Mouse (Mus musculus): ENCODE data around the gene Uaca. TPM values are rescaled to one million over a fixed set of nuclear protein-coding genes. Genes with fewer than 3 reads are reported as not detected.

Gene Uaca
- total and polyA plus RNA-seq, 3 experiments = 10.6 to 53.5 (median 42.7) TPM

GRCm38 (mm10) chr9:60782057-60782789 is 12.1 kb upstream of the Uaca start:
- no peaks in the 10 kb centered on the region for H3K79me2 ChIP-seq (replicated peaks; ENCODE audit: control insufficient read depth, insufficient read depth, low read length)
- no peaks in the 10 kb centered on the region for H3K36me3 ChIP-seq (ENCODE audit: control insufficient read depth, insufficient read depth, low read length)
- no peak overlapping the region for H3K27ac ChIP-seq
- H3K4me1 ChIP-seq (ENCODE audit: control insufficient read depth, insufficient read depth, low read length) = no peaks in the 10 kb centered on the region
- DNase-seq = no peak
- H3K4me3 ChIP-seq = no peak overlapping the region
- no peaks in the 10 kb centered on the region for H3K27me3 ChIP-seq (ENCODE audit: control insufficient read depth, insufficient read depth, low read length)
- 76% methylated on average over 9 of the region's 9 CpGs for WGBS
- intact Hi-C loops (cut with DNase I) = no loop called here
- H3K9ac ChIP-seq (ENCODE audit: low read depth, low read length) = no peak overlapping the region
- no peak for TF ChIP-seq POLR2A (IDR thresholded peaks at IDR 0.05; ENCODE audit: insufficient read depth, low read depth, low read length)
- TF ChIP-seq EP300 (IDR thresholded peaks at IDR 0.05; ENCODE audit: insufficient read depth, low read depth, low read length) = no peak
- TF ChIP-seq CTCF (IDR thresholded peaks at IDR 0.05) = no peak

DNA sequence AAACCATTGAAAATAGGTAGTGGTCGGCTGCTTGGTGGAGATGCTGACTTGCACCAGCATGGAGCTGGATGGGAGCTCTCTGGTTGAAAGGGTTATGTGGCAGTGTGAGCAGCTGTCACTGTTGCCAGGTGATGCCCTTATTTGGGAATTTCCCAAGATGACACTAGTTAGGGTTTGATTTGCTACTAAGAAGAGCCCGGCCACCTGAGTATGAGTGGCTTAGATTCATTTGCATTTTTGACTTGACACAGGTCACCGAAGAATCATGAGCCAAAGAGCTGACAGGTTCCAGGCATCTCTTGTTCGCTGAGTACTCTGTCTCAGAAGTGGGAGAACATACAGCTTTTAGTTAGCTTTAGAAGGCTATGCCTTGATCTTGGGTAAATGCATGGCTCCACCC is 9.3 kb upstream of the Uaca start:
- intact Hi-C loops (cut with DNase I) = no loop called here
- Histone ChIP-seq H3K27ac (no peak overlapping the region), H3K9ac (ENCODE audit: low read depth, low read length) (no peak overlapping the region), H3K4me3 (no peak overlapping the region), H3K4me1 (ENCODE audit: control insufficient read depth, insufficient read depth, low read length) (no peaks in the 10 kb centered on the region), H3K79me2 (replicated peaks; ENCODE audit: control insufficient read depth, insufficient read depth, low read length) (no peaks in the 10 kb centered on the region), H3K27me3 (ENCODE audit: control insufficient read depth, insufficient read depth, low read length) (no peaks in the 10 kb centered on the region), H3K36me3 (ENCODE audit: control insufficient read depth, insufficient read depth, low read length) (no peaks in the 10 kb centered on the region)
- DNase-seq = no peak
- no peak for TF ChIP-seq CTCF (IDR thresholded peaks at IDR 0.05)
- TF ChIP-seq EP300 (IDR thresholded peaks at IDR 0.05; ENCODE audit: insufficient read depth, low read depth, low read length) = no peak
- TF ChIP-seq POLR2A (IDR thresholded peaks at IDR 0.05; ENCODE audit: insufficient read depth, low read depth, low read length) = no peak
- 76% methylated on average over 4 of the region's 4 CpGs for WGBS

- intact Hi-C loops (cut with DNase I) = no loop called here
- no peak for TF ChIP-seq POLR2A (IDR thresholded peaks at IDR 0.05; ENCODE audit: insufficient read depth, low read depth, low read length)
- no peak for TF ChIP-seq CTCF (IDR thresholded peaks at IDR 0.05)
- TF ChIP-seq EP300 (IDR thresholded peaks at IDR 0.05; ENCODE audit: insufficient read depth, low read depth, low read length) = no peak
- 22% methylated on average over 2 of the region's 2 CpGs for WGBS
- DNase-seq = no peak
- H3K4me3 ChIP-seq = no peak overlapping the region
- H3K4me1 ChIP-seq (ENCODE audit: control insufficient read depth, insufficient read depth, low read length) = no peaks in the 10 kb centered on the region
- no peaks in the 10 kb centered on the region for H3K79me2 ChIP-seq (replicated peaks; ENCODE audit: control insufficient read depth, insufficient read depth, low read length)
- H3K36me3 ChIP-seq (ENCODE audit: control insufficient read depth, insufficient read depth, low read length) = no peaks in the 10 kb centered on the region
- no peak overlapping the region for H3K9ac ChIP-seq (ENCODE audit: low read depth, low read length)
- H3K27me3 ChIP-seq (ENCODE audit: control insufficient read depth, insufficient read depth, low read length) = no peaks in the 10 kb centered on the region
- H3K27ac ChIP-seq = no peak overlapping the region
Measured at GRCm38 (mm10) chr9:60787517-60788110, 6.7 kb upstream of the Uaca start.

DNA sequence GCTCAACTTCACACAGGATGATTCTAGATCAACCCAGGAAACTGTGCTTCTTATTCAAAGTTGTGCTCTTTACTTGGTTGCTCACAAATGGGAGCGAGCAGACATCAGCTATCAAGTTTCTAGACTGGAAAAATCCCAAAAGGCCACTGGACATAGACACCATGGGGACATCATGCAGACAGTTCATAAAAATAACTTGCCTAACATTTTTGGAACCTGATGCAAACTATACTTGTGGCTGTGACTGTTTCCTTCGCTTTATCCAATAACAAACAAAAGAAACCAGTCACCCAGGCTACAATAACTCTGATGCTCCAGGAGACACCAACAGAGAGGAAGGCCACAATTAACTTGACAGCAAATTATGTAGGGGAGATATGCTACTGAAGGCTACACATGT is 4.1 kb upstream of the Uaca start:
- Histone ChIP-seq H3K79me2 (replicated peaks; ENCODE audit: control insufficient read depth, insufficient read depth, low read length) (no peaks in the 10 kb centered on the region), H3K4me3 (no peak overlapping the region), H3K27me3 (ENCODE audit: control insufficient read depth, insufficient read depth, low read length) (no peaks in the 10 kb centered on the region), H3K4me1 (ENCODE audit: control insufficient read depth, insufficient read depth, low read length) (peaks cover 3% of the 10 kb centered on the region), H3K9ac (ENCODE audit: low read depth, low read length) (no peak overlapping the region), H3K36me3 (ENCODE audit: control insufficient read depth, insufficient read depth, low read length) (no peaks in the 10 kb centered on the region), H3K27ac (no peak overlapping the region)
- no peak for DNase-seq
- 69% methylated on average over 2 of the region's 2 CpGs for WGBS
- TF ChIP-seq CTCF (IDR thresholded peaks at IDR 0.05) = no peak
- TF ChIP-seq POLR2A (IDR thresholded peaks at IDR 0.05; ENCODE audit: insufficient read depth, low read depth, low read length) = no peak
- no peak for TF ChIP-seq EP300 (IDR thresholded peaks at IDR 0.05; ENCODE audit: insufficient read depth, low read depth, low read length)
- intact Hi-C loops (cut with DNase I) = no loop called here

DNA sequence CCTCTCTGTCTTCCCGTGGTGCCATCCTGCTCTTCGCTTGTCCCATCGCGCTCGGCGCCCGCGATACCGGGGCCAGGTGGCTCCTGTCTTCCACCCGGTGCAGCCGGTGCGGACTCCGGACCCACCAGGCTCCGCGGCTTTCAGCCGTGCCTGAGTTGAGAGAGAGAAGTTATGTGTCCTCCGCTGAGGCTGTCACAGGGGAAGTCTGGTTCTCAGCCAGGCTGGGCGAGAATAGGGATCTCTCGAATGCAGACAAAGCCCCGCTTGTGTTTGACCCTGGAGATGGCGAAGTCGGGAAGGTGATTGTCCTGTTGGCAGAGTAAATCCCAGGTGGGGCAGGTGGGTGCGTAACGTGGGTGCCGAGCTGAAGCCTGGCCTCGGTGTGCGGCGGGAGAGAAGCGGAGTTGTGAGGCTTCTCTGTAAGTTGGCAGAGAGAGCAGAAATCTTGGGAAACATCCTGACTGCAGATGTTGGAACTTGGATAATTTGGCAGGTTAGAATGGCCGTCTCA is 554 bp downstream of the Uaca start:
- intact Hi-C loops (cut with DNase I) = loop anchor here (1.0 to 2.0 kb wide), 2 partner anchors 38 to 63 kb away; no protein-coding TSS in a partner anchor
- Histone ChIP-seq H3K4me1 (ENCODE audit: control insufficient read depth, insufficient read depth, low read length) (peaks cover 3% of the 10 kb centered on the region), H3K9ac (ENCODE audit: low read depth, low read length) (peak overlapping the region; percentile 93), H3K79me2 (replicated peaks; ENCODE audit: control insufficient read depth, insufficient read depth, low read length) (0 out of 2 replicates have a peak, but pooled peaks cover 2% of the 10 kb centered on the region), H3K27ac (peak overlapping the region; percentile 94), H3K4me3 (peak overlapping the region; percentile 94), H3K36me3 (ENCODE audit: control insufficient read depth, insufficient read depth, low read length) (no peaks in the 10 kb centered on the region), H3K27me3 (ENCODE audit: control insufficient read depth, insufficient read depth, low read length) (no peaks in the 10 kb centered on the region)
- under 1% methylated on average over 30 of the region's 30 CpGs for WGBS
- peak; percentile 68 to 77 for DNase-seq
- TF ChIP-seq CTCF (IDR thresholded peaks at IDR 0.05) (no peak), POLR2A (IDR thresholded peaks at IDR 0.05; ENCODE audit: insufficient read depth, low read depth, low read length) (peak; percentile 35; the same call in 1 of the 2 replicates)

DNA sequence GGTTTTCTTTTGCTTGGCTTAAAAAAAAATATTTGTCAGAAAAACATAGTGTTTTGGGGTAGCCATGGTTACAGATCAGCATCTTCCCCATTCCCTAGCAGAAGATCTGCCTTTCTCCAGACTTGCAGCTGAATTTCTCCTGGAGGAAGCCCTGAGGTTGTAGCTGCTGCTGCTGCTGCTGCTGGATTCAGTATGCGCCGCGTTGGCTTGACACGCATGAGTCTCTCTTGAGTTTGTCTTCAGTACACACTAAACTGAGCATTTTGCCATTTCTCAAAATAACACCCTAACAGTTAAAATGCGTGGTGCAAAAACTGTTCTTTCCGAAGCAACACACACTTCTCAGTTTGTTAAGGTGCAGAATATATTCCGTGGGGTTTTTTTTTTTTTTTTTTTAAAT is 1.7 kb downstream of the Uaca start:
- peaks cover 3% of the 10 kb centered on the region for H3K4me1 ChIP-seq (ENCODE audit: control insufficient read depth, insufficient read depth, low read length)
- no peaks in the 10 kb centered on the region for H3K27me3 ChIP-seq (ENCODE audit: control insufficient read depth, insufficient read depth, low read length)
- no peak for TF ChIP-seq EP300 (IDR thresholded peaks at IDR 0.05; ENCODE audit: insufficient read depth, low read depth, low read length)
- TF ChIP-seq CTCF (IDR thresholded peaks at IDR 0.05) = no peak
- no peak for TF ChIP-seq POLR2A (IDR thresholded peaks at IDR 0.05; ENCODE audit: insufficient read depth, low read depth, low read length)
- intact Hi-C loops (cut with DNase I) = loop anchor here (2.0 kb wide), 1 partner anchor 17 kb away; no protein-coding TSS in a partner anchor
- no peak overlapping the region for H3K9ac ChIP-seq (ENCODE audit: low read depth, low read length)
- no peak overlapping the region for H3K27ac ChIP-seq
- 59% methylated on average over 7 of the region's 7 CpGs for WGBS
- no peak for DNase-seq
- H3K4me3 ChIP-seq = peak overlapping the region; percentile 94; the same call in 1 of the 2 replicates
- H3K79me2 ChIP-seq (replicated peaks; ENCODE audit: control insufficient read depth, insufficient read depth, low read length) = 0 out of 2 replicates have a peak, but pooled peaks cover 2% of the 10 kb centered on the region
- H3K36me3 ChIP-seq (ENCODE audit: control insufficient read depth, insufficient read depth, low read length) = no peaks in the 10 kb centered on the region

All from heart, adult 2 months (tissue).